8 mouse cellular contexts compared by ENCODE assay signal in the genomic region with DNA sequence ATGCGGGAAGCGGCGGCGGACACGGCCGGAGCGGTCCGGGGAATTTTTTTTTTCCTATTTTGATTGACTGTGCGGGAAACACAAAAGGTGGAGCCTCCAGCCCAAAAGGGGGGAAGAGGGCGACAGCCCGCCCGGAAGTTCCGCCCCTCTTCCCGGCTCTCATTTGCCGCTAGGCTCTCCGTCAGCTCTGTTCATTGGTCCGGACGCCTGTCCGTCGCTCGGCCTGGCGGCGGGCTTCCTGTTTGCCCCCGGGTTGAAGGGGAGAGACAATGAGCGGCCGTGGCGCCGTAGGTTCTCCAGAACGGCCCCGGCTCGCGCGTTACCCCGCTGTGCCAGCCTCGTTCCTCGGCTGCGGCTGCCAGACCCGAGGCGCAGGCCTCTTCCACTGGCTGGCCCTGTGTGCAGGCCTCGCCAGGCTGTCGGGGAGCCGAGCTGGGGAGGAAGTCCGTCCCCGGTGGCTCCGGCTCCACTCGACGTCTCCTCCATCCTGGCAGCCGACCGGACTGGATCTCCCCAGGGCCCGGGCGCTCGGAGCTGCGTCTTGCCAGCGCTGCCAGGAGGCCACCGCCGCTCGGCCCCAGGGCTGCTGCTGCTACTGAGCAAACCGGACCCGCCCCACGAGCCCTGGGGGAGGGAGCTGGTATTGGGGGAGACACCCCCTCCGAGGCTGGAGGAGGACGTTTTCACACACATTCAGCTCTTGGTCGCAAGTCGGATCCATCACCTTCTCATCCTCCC. TPM values are rescaled to one million over a fixed set of nuclear protein-coding genes. Genes with fewer than 3 reads are reported as not detected.
DNase-seq lines count a peak whose midpoint lies in the region; ATAC-seq lines count a peak whose summit lies in the region.

A gene (minus strand): TSS at position 110 of the 738 bp plus-strand sequence.

- intact Hi-C loops in left cerebral cortex, postnatal 14 days (cut with DNase I): no loop called here

- H3K4me3 ChIP-seq in intestine, embryonic 14.5 days (ENCODE audit: low read depth, low read length): peak within 1 kb of the TSS; percentile 78

- H3K9me3 ChIP-seq in intestine, embryonic 14.5 days (ENCODE audit: control insufficient read depth, low read length): no peaks in the 10 kb centered on the region

- peak; percentile 93 for DNase-seq in adrenal gland, adult 18-20 months (ENCODE audit: low spot score in 2 of 2)
- peak; percentile 97 for DNase-seq in embryo, embryonic 11 days
- DNase-seq in gastrocnemius, postnatal 25 days: peak; percentile 98
- DNase-seq in intestine, embryonic 14.5 days (ENCODE audit: low spot score): peak; percentile 97
- DNase-seq in left cerebral cortex, postnatal 14 days (ENCODE audit: low spot score in 2 of 2): peak; percentile 97 to 98
- peak; percentile 98 for DNase-seq in mesoderm, embryonic 11.5 days (ENCODE audit: low read depth, low spot score)
- DNase-seq in right cerebral cortex, postnatal 36 days (ENCODE audit: low spot score in 2 of 2): peak; percentile 94 to 96
- peak; percentile 97 for DNase-seq in yolk sac, embryonic 10.5 days (ENCODE audit: low spot score)

- peak within 1 kb of the TSS; percentile 98 for H3K9ac ChIP-seq in intestine, embryonic 14.5 days (ENCODE audit: low read length)

- ATAC-seq in intestine, embryonic 14.5 days (replicated peaks; ENCODE audit: low FRiP score, low TSS enrichment, low read depth): peak; percentile 81

- peaks cover 11% of the 10 kb centered on the region for H3K4me1 ChIP-seq in intestine, embryonic 14.5 days (replicated peaks; ENCODE audit: control insufficient read depth, insufficient read depth, low read length)

- H3K4me2 ChIP-seq in intestine, embryonic 14.5 days (ENCODE audit: low read length): peak within 1 kb of the TSS; percentile 69

- no peaks in the 10 kb centered on the region for H3K27me3 ChIP-seq in intestine, embryonic 14.5 days (replicated peaks; ENCODE audit: control insufficient read depth, insufficient read depth, low read length)

- peak within 1 kb of the TSS; percentile 100 for H3K27ac ChIP-seq in intestine, embryonic 14.5 days (ENCODE audit: low read depth)

- 0 out of 2 replicates have a peak, but pooled peaks cover 6% of the 10 kb centered on the region for H3K36me3 ChIP-seq in intestine, embryonic 14.5 days (ENCODE audit: control insufficient read depth, insufficient read depth, low read length)

- WGBS in intestine, embryonic 14.5 days: under 1% methylated on average over 63 of the region's 64 CpGs

RNA-seq across cellular contexts. Expression of the gene that starts here (rescaled TPM):
- 10 to 100 TPM; 48.2 to 57.3 TPM for total RNA-seq in adrenal gland, adult 18-20 months (2021)
- 10 to 100 TPM; 19.5 to 20.4 TPM for total RNA-seq in gastrocnemius, postnatal 25 days (2021)
- 55.5 and 59.6 TPM in 2 replicates for polyA plus RNA-seq in intestine, embryonic 14.5 days (2014; fragmentation: Nextera tagmentation; extraction: Ambion mirVana)
- 10 to 100 TPM; 50.5 to 55.5 TPM for total RNA-seq in left cerebral cortex, postnatal 14 days (2021)

Comparison
In these comparisons a context has a peak if more than half of its experiments do, and no peak if none do; other contexts are left out.
1. Peak in every context shown above with its lines: DNase-seq, ATAC-seq, H3K4me3 ChIP-seq and H3K27ac ChIP-seq.